15 mouse cellular contexts compared by ENCODE assay signal in the genomic region with DNA sequence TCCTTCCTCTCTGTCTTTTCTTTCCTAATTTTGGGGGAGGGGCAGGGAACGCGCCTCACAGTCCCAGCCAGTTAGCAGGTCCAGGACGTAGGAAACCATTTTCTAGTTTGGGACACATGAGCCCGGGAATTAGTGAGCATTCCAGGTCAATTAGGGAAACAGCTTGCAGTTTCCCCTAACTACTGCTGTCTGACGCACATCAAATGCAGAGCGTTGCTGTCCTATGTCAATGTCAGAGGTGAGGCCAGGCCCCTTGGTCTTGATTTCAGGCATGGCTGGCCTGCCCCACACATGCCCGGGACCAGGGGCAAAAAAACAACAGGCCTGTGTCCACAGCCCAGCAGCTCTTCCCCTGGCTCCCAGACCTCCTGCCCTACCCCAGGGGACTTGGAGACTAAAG. TPM values are rescaled to one million over a fixed set of nuclear protein-coding genes. Genes with fewer than 3 reads are reported as not detected.
DNase-seq lines count a peak whose midpoint lies in the region; ATAC-seq and TF ChIP-seq lines count a peak whose summit lies in the region.
"Had no signal": no experiment of that assay in that cellular context is flagged by ENCODE, and none has a peak within 500 bp of the region (broad histone marks: within the 10 kb centered on the region; RNA-seq: fewer than 3 reads in every experiment).

No protein-coding gene starts in this region.

- 0 out of 2 replicates have a peak, but pooled peaks cover 4% of the 10 kb centered on the region for H3K27me3 ChIP-seq in heart, embryonic 12.5 days (replicated peaks)
- H3K27me3 ChIP-seq in lung, embryonic 14.5 days (ENCODE audit: insufficient read depth, low read length), result no peaks in the 10 kb centered on the region
- H3K27me3 ChIP-seq in limb, embryonic 14.5 days (ENCODE audit: control insufficient read depth, insufficient read depth, low read length), result no peaks in the 10 kb centered on the region
- H3K27me3 ChIP-seq: hindbrain, embryonic 15.5 days; stomach, embryonic 15.5 days had no signal

- ATAC-seq in heart, embryonic 12.5 days (ENCODE audit: insufficient number of reproducible peaks, low FRiP score), result 0 out of 2 replicates have a peak, but pooled peaks have one; percentile 5
- no peak for ATAC-seq in lung, embryonic 14.5 days (ENCODE audit: insufficient read depth)
- no peak for ATAC-seq in limb, embryonic 14.5 days (ENCODE audit: low FRiP score, low read depth)
- ATAC-seq: midbrain, embryonic 16.5 days had no signal

- H3K27ac ChIP-seq in heart, embryonic 12.5 days (ENCODE audit: poor library complexity, severe bottlenecking), result peak overlapping the region; percentile 80
- 0 out of 2 replicates have a peak overlapping the region, but pooled peaks have one; percentile 36 for H3K27ac ChIP-seq in lung, embryonic 14.5 days (ENCODE audit: low read depth)
- H3K27ac ChIP-seq in limb, embryonic 14.5 days (replicated peaks; ENCODE audit: low read depth, low read length), result no peak overlapping the region
- H3K27ac ChIP-seq: hindbrain, embryonic 15.5 days; layer of hippocampus, adult 2 months; stomach, embryonic 15.5 days had no signal

- H3K36me3 ChIP-seq in heart, embryonic 12.5 days, result no peaks in the 10 kb centered on the region
- H3K36me3 ChIP-seq in lung, embryonic 14.5 days (ENCODE audit: insufficient read depth), result no peaks in the 10 kb centered on the region
- no peaks in the 10 kb centered on the region for H3K36me3 ChIP-seq in limb, embryonic 14.5 days (ENCODE audit: control insufficient read depth, insufficient read depth, low read length)
- H3K36me3 ChIP-seq: hindbrain, embryonic 15.5 days; stomach, embryonic 15.5 days had no signal

- no peaks in the 10 kb centered on the region for H3K9me3 ChIP-seq in heart, embryonic 12.5 days (replicated peaks)
- H3K9me3 ChIP-seq in lung, embryonic 14.5 days (ENCODE audit: low read depth, low read length), result no peaks in the 10 kb centered on the region
- no peaks in the 10 kb centered on the region for H3K9me3 ChIP-seq in limb, embryonic 14.5 days (ENCODE audit: control insufficient read depth, low read length)
- H3K9me3 ChIP-seq: hindbrain, embryonic 15.5 days; stomach, embryonic 15.5 days had no signal

- H3K4me3 ChIP-seq in heart, embryonic 12.5 days, result no peak overlapping the region
- H3K4me3 ChIP-seq in lung, embryonic 14.5 days (ENCODE audit: low read depth, low read length), result no peak overlapping the region
- no peak overlapping the region for H3K4me3 ChIP-seq in limb, embryonic 14.5 days (replicated peaks; ENCODE audit: low read length)
- H3K4me3 ChIP-seq: hindbrain, embryonic 15.5 days; layer of hippocampus, adult 2 months; stomach, embryonic 15.5 days had no signal

- no peak for TF ChIP-seq POLR2A in limb, embryonic 14.5 days (IDR thresholded peaks at IDR 0.05; ENCODE audit: borderline replicate concordance, extremely low read depth, insufficient read depth, insufficient read length)

- 0 out of 2 replicates have a peak overlapping the region, but pooled peaks have one; percentile 40 for H3K9ac ChIP-seq in heart, embryonic 12.5 days
- no peak overlapping the region for H3K9ac ChIP-seq in lung, embryonic 14.5 days
- 0 out of 2 replicates have a peak overlapping the region, but pooled peaks have one; percentile 7 for H3K9ac ChIP-seq in limb, embryonic 14.5 days (ENCODE audit: low read depth, low read length, severe bottlenecking)
- H3K9ac ChIP-seq: hindbrain, embryonic 15.5 days; stomach, embryonic 15.5 days had no signal

- no peak for DNase-seq in heart, adult 18-20 months
- peak; percentile 16 for DNase-seq in lung, embryonic 14.5 days
- DNase-seq in lung, postnatal 25 days (ENCODE audit: low spot score), result no peak
- DNase-seq in embryo, embryonic 10.5 days (ENCODE audit: low spot score), result peak; percentile 56
- no peak for DNase-seq in limb, embryonic 14.5 days (ENCODE audit: low spot score)
- DNase-seq in layer of hippocampus, adult 11-12 months (ENCODE audit: low spot score), result no peak
- DNase-seq in spleen, adult 12 weeks (ENCODE audit: low spot score), result no peak
- DNase-seq: lung, adult 2 months had no signal

- WGBS in heart, embryonic 12.5 days, result 24% methylated on average over 7 of the region's 7 CpGs
- WGBS in lung, embryonic 14.5 days, result 39% methylated on average over 7 of the region's 7 CpGs
- 15% methylated on average over 7 of the region's 7 CpGs for WGBS in limb, embryonic 14.5 days

- no peak for TF ChIP-seq CTCF in lung, embryonic 14.5 days (IDR thresholded peaks at IDR 0.05; ENCODE audit: low read depth)

- peaks cover 48% of the 10 kb centered on the region for H3K4me1 ChIP-seq in heart, embryonic 12.5 days (replicated peaks)
- H3K4me1 ChIP-seq in lung, embryonic 14.5 days (ENCODE audit: insufficient read depth), result peaks cover 6% of the 10 kb centered on the region
- peaks cover 25% of the 10 kb centered on the region for H3K4me1 ChIP-seq in limb, embryonic 14.5 days (ENCODE audit: control insufficient read depth, insufficient read depth, low read length)

- H3K4me2 ChIP-seq in heart, embryonic 12.5 days, result peak overlapping the region; percentile 43
- H3K4me2 ChIP-seq in lung, embryonic 14.5 days, result no peak overlapping the region
- no peak overlapping the region for H3K4me2 ChIP-seq in limb, embryonic 14.5 days (replicated peaks; ENCODE audit: low read depth, low read length, severe bottlenecking)
- H3K4me2 ChIP-seq: hindbrain, embryonic 15.5 days; stomach, embryonic 15.5 days had no signal

RNA-seq across cellular contexts. Expression of a gene that starts 42.4 kb away (rescaled TPM):
- 0.78 and 1.2 TPM in 2 replicates for polyA plus RNA-seq in heart, embryonic 12.5 days (2016; fragmentation: Nextera tagmentation; extraction: Ambion mirVana)
- under 1 TPM; 0.10 to 0.18 TPM for total RNA-seq in heart, adult 18-20 months (2021)
- polyA plus RNA-seq in lung, embryonic 14.5 days (2014; fragmentation: Nextera tagmentation; extraction: Ambion mirVana), result 6.8 and 7.9 TPM in 2 replicates
- 0.40 and 0.72 TPM in 2 replicates for polyA plus RNA-seq in limb, embryonic 14.5 days (2012; rRNA removed)
- polyA plus RNA-seq in limb, embryonic 14.5 days (2014; fragmentation: Nextera tagmentation; extraction: Ambion mirVana), result 0.18 and 0.28 TPM in 2 replicates
- total RNA-seq: gastrocnemius, adult 18-20 months; neutrophil, adult 5-6 weeks had no signal

RNA-seq across cellular contexts. Expression of a gene that starts 54.1 kb away (rescaled TPM):
- polyA plus RNA-seq in heart, embryonic 12.5 days (2016; fragmentation: Nextera tagmentation; extraction: Ambion mirVana), result 20.7 and 20.8 TPM in 2 replicates
- 1 to 10 TPM; 1.7 to 1.9 TPM for total RNA-seq in heart, adult 18-20 months (2021)
- 1.1 and 1.9 TPM in 2 replicates for polyA plus RNA-seq in lung, embryonic 14.5 days (2014; fragmentation: Nextera tagmentation; extraction: Ambion mirVana)
- 14.3 and 24.4 TPM in 2 replicates for polyA plus RNA-seq in limb, embryonic 14.5 days (2012; rRNA removed)
- 9.7 and 12.5 TPM in 2 replicates for polyA plus RNA-seq in limb, embryonic 14.5 days (2014; fragmentation: Nextera tagmentation; extraction: Ambion mirVana)
- total RNA-seq: neutrophil, adult 5-6 weeks had no signal

Comparison
In these comparisons a context has a peak if more than half of its experiments do, and no peak if none do; other contexts are left out.
1. DNase-seq: peak in lung, embryonic 14.5 days (single experiment) and embryo, embryonic 10.5 days (single experiment); none in heart, adult 18-20 months (0 of 2), lung, postnatal 25 days (single experiment), limb, embryonic 14.5 days (single experiment), layer of hippocampus, adult 11-12 months (single experiment) and spleen, adult 12 weeks (single experiment).